Mouse (Mus musculus) bone marrow macrophage, adult 2 months (primary cell): ENCODE data around the gene Ciapin1. TPM values are rescaled to one million over a fixed set of nuclear protein-coding genes. Genes with fewer than 3 reads are reported as not detected.
A peak's percentile ranks its signal among the peaks of the same experiment; 100 is the strongest.

ENCODE experiments used
- H3K27ac ChIP-seq: 2 replicates; pipeline ENCODE4 v1.5.1; 2012; ENCODE audit warnings: low read depth, low read length; ENCODE audit not compliant: insufficient read depth
- H3K4me1 ChIP-seq: 2 replicates; pipeline ENCODE4 v1.6.1; 2012; ENCODE audit warnings: low read length; ENCODE audit not compliant: control insufficient read depth, insufficient read depth
- H3K4me3 ChIP-seq: 2 replicates; pipeline ENCODE4 v1.5.1; 2012; ENCODE audit warnings: mild to moderate bottlenecking, low read length, moderate library complexity; ENCODE audit not compliant: insufficient read depth
- CTCF ChIP-seq: IDR thresholded peaks from 2 replicates; pipeline ENCODE4 v1.5.1; 2012; ENCODE audit warnings: low read depth, mild to moderate bottlenecking, low read length, moderate library complexity
- POLR2A ChIP-seq: IDR thresholded peaks from 2 replicates; pipeline ENCODE4 v1.6.1; 2012; ENCODE audit warnings: mild to moderate bottlenecking, low read depth, low read length, borderline replicate concordance
- polyA plus RNA-seq: library from polyadenylated mRNA; stranded (reverse); fragments of >200 nt; gene quantifications from 2 replicates; pipeline ENCODE4 v1.2.4, GENCODE M21; 2012; ENCODE audit not compliant: missing spikeins, insufficient read depth, insufficient read length

The Ciapin1 gene
- polyA plus RNA-seq, 1 experiment, result 19.7 TPM

DNA sequence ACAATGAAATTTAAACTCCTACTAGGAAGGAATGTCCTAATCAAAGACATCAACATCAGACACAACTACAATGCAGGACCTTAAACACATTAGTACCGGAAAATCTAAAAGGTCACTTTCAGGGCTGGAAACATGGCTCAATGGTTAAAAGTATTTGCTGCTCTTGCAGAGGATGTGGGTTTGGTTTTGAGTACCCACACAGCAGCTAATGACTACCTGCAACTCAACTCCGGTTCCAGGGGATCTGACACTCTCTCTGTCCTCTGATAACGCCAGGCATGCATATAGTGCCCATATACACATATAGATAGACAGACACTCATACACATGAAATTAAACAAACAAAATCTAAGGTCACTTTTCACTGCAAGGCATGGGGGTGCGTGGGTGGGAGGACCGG is 11.9 kb downstream of the Ciapin1 start:
- Histone ChIP-seq H3K4me1 (no peaks in the 10 kb centered on the region), H3K27ac (no peak overlapping the region), H3K4me3 (no peak overlapping the region)
- TF ChIP-seq POLR2A (no peak), CTCF (no peak)

DNA sequence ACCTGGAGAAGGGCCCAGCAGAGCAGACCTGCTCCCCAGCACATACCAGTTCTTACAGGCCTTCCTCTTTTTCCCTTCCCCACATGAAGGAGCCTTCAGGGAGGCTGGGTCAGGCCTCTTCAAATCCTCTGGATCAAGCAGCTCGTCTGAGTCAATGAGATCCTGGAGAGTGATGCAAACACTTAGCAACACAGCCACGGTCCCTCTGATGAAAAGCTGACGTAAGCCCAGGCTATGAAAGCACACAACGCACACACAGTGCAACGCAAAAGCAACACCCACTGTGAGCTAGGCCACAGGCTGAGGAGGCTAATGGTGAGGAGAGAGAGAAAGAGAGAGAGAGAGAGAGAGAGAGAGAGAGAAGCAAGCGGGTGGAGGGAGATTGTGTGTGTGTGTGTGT is 13.0 kb downstream of the Ciapin1 start:
- no peak overlapping the region for H3K27ac ChIP-seq
- TF ChIP-seq POLR2A (no peak), CTCF (no peak)
- no peak overlapping the region for H3K4me3 ChIP-seq
- no peaks in the 10 kb centered on the region for H3K4me1 ChIP-seq

DNA sequence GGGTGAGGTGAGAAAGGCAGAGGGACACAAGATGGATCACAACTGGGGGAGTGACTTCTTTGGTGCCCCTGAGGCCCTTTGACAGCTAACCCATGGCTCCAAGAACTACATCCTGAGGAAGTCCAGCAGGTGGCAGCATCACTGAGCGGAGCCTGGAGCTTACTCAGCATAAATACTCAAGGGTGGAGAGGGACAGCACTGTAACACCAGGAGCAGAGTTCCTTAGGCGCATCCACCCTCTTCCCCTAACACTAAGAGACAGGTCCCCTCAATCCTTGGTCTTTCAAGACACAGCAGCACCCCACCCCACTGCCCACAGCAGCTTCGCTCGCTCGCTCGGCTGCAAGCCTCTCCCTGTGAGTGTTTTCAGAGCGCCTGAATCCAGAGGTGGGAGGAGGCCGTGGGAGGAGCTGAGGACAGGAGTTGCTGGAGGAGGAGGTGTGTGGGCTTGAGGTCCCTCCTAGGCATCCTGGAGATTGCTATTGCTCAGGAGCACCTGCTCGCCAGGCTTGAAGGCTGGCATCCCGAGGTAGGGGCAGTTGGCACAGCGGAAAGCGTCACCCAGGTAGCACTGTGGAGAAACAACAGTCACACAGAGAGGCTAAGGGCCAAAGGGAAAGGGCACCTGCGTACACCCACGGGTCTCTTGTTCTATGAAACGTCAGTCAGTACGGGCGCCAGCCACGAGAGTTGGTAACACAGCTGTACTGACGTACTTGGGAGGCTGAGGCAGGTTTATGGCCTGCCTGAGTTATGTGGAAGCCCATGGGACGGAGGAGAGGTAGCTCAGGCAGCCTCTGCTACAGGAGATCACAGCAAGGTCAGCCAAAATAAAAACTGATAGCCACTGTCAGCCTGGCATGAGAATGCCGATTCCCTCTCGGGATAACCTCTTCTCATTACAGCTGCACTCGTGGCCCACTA is 15.3 kb downstream of the Ciapin1 start:
- Histone ChIP-seq H3K4me3 (no peak overlapping the region), H3K4me1 (no peaks in the 10 kb centered on the region), H3K27ac (no peak overlapping the region)
- 0 out of 2 replicates have a peak, but pooled peaks have one; percentile 21 for TF ChIP-seq CTCF
- TF ChIP-seq POLR2A, result no peak

DNA sequence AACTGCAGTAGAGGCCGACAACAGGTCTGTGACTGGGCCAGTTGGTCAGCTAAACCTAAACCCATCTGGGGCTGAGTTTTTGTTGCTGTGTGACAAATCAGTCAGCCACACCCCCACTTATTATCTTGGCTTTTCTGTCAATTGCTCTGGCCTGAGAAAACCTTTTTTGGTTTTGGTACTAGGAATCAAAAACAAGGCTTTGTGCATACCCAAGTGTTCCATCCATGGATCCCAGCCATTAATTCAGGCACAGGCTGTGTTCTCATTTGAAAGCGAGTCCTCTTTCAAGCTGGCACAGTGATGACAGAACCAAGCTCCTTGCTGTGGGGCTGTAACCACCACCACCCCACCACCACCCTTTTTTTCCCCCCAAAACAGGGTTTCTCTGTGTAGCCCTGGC is 16.8 kb downstream of the Ciapin1 start:
- TF ChIP-seq POLR2A (no peak), CTCF (no peak)
- H3K4me1 ChIP-seq, result no peaks in the 10 kb centered on the region
- H3K4me3 ChIP-seq, result no peak overlapping the region
- no peak overlapping the region for H3K27ac ChIP-seq

DNA sequence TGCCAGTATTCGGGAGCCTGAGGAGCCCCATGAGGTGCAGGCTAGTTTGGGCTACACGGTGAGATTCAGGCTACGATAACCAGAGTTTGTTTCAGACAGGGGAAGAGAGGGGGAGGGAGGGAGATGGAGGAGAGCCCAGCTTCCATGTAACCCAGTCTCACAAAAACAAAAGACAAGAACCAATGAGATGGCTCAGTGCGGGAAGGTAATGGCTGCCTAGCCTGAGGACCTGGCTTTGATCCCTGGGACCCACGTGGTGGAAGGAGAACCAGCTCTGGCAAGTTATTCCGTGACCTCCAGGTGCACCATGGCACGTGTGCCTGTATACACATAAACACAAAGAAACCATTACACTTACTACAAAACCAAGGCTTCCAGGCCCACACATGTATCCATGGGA is 17.6 kb downstream of the Ciapin1 start:
- Histone ChIP-seq H3K27ac (no peak overlapping the region), H3K4me1 (no peaks in the 10 kb centered on the region), H3K4me3 (no peak overlapping the region)
- TF ChIP-seq POLR2A (no peak), CTCF (no peak)

DNA sequence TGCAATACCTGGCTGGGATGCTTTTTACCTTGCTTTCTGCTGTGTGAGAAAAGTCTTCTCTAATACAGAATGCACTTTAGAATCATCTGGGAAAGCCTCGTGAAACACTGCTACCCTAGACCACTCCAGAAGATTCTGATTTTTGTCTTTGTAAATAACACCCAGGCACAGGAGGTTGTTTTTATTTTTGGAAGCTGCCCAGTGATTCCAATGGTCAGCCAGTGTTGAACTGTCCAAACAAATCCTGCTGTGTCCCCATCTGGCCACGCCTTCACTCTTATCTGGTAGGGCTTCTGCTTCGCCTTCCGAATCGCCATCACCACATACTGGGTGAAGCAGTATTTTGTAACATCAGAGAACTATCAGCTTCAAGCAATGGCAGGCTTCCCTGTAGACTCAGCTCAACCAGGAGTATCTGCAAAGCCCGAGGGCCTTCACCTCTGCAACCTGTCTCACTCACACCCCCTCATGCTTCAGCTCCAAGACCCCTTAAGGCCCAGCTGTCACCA is 18.4 kb downstream of the Ciapin1 start:
- H3K4me3 ChIP-seq, result no peak overlapping the region
- no peak for TF ChIP-seq POLR2A
- no peak for TF ChIP-seq CTCF
- H3K4me1 ChIP-seq, result no peaks in the 10 kb centered on the region
- H3K27ac ChIP-seq, result no peak overlapping the region

DNA sequence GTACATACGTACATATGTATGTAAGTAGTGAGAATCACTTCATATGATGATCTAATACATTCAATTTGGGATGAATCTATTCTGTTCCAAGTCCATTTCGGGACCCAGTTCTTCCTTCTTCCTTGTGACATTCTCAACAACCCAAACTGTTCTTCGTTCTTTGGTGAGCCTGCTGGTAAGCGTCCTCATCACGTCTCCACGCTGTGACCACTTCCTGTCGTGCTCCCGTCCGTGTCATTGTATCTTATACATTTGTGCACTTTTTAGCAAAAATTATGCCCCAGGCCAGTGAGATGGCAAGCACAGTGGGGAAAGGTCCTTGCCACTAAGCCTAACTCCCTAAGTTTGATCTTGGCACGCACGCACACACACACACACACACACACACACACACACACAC is 20.2 kb downstream of the Ciapin1 start:
- Histone ChIP-seq H3K4me1 (no peaks in the 10 kb centered on the region), H3K4me3 (no peak overlapping the region), H3K27ac (no peak overlapping the region)
- TF ChIP-seq CTCF (no peak), POLR2A (no peak)

DNA sequence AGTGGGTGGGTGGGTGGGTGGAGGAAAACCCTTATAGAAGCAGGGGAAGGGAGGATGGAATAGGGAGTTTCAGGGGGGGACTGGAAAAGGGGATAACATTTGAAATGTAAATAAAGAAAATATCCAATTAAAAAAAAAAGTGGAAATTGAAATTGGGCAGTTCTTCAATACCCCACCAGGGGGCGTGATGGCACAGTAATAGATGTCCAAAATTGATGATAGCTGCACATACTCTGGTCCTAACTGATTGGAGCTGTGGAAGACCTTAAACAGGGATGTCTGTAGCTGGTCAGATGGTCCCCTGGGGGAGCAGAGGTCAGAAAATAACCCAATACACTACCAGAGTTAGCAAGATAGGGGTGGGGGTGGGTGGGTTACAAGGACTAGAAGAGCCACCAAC is 23.6 kb downstream of the Ciapin1 start:
- no peak overlapping the region for H3K27ac ChIP-seq
- H3K4me3 ChIP-seq, result no peak overlapping the region
- TF ChIP-seq POLR2A, result no peak
- TF ChIP-seq CTCF, result peak; percentile 18; the same call in 1 of the 2 replicates
- peaks cover 3% of the 10 kb centered on the region; the same call in 1 of the 2 replicates for H3K4me1 ChIP-seq

DNA sequence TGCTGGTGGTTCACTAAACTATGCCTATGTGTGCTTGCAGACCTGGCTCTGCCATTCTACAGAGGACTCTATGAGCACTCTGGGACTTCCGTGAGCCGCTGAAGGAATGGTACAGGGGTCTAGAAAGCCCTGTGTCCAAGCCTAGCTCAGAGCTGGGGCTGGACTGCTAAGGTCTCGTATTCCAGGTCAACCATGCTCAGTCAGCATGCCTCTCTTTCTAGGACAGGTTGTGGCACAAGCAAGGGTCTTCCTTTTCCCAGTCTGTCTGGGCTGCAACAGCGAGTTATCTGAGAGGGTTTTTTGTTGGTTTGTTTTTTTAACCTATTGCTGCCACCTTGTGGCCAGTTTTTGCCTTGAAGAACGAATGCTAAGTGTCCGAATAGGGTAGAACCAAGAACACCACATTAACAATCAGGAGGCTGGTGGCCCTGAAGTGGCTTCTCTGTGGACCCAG is 25.5 kb downstream of the Ciapin1 start:
- TF ChIP-seq POLR2A, result no peak
- no peak for TF ChIP-seq CTCF
- H3K4me1 ChIP-seq, result peaks cover 3% of the 10 kb centered on the region; the same call in 1 of the 2 replicates
- no peak overlapping the region for H3K4me3 ChIP-seq
- no peak overlapping the region for H3K27ac ChIP-seq

DNA sequence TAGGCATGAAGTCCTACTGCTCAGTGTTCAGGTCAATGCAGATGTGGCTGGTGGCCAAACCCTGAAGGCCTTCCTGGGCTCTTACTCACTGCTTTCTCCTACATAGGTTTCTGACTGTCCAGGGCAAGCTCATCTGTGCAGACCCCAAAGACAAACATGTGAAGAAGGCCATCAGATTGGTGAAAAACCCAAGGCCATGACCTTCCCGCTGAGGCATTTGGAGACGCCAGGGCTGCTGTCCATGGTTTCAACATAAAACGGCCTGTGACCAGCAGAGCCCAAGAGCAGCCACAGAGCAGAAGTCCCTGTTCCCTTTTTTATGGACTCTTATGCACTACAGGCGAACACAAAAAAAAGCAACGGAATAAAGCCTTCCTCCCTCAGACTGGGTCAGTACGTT is 26.5 kb downstream of the Ciapin1 start:
- no peak overlapping the region for H3K27ac ChIP-seq
- peaks cover 3% of the 10 kb centered on the region; the same call in 1 of the 2 replicates for H3K4me1 ChIP-seq
- no peak for TF ChIP-seq POLR2A
- no peak for TF ChIP-seq CTCF
- 0 out of 2 replicates have a peak overlapping the region, but pooled peaks have one; percentile 10 for H3K4me3 ChIP-seq
